Mouse (Mus musculus) liver, embryonic 14.5 days (tissue): ENCODE data around the gene Arap1.

Experiments used
- CTCF ChIP-seq: IDR thresholded peaks from 2 replicates; pipeline ENCODE4 v1.5.1; 2016; ENCODE audit warnings: antibody characterized with exemption, low read depth, control low read depth
- EP300 ChIP-seq: IDR thresholded peaks from 2 replicates; pipeline ENCODE4 v1.6.1; 2016; ENCODE audit warnings: antibody characterized with exemption, low read depth

- TF ChIP-seq CTCF, result no peak
- TF ChIP-seq EP300, result no peak
Observed at GRCm38 (mm10) chr7:101311061-101311460, 36.8 kb upstream of the Arap1 start.
